Mouse (Mus musculus) central nervous system, embryonic 18 days (tissue): ENCODE results near the gene Tcn2. TPM values are rescaled to one million over a fixed set of nuclear protein-coding genes. Genes with fewer than 3 reads are reported as not detected.

ENCODE experiments used
- polyA plus RNA-seq: library from polyadenylated mRNA; depleted of rRNA; stranded (reverse); fragments of >200 nt; gene quantifications from 2 replicates; pipeline ENCODE4 v1.2.3, GENCODE M21; 2012; rRNA removed

Gene Tcn2
- 16.9 and 17.0 TPM in 2 replicates for polyA plus RNA-seq

DNA sequence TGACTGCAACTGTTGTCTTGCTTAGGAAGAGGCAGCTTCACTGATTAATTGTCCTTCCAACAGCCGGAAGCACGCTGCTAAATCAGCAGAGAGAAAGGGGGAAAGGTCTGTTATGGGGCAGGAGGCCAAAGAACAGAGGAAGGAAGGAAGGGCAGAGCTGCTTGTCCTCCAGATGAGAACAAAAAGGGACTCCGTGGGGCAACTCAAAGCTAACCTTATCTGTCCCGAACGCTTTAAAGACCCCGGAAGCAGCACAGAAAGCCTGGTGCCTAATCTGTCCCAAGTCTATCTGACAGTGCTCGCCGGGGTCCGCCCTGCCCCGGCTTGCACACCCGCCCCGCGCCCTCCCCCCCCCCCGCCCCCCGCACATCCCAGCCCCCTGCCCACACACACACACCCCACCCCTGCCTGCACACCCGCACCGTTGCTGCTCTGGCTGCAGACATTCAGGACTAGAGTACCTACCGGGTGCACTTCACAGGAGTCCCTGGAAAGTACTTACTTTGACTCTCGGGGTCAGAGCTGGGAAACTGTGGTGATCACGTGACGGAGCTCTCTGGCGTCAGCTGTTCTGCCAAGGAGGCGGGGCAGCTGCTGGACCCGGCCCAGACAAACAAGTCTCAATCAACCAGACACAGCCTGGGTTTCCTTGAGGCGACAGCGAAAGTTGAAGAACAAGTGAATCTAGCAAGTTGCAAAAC is at the start of gene Tcn2:
Gene Tcn2, minus strand, starts transcription at position 649 of the 701 bp plus-strand sequence.

DNA sequence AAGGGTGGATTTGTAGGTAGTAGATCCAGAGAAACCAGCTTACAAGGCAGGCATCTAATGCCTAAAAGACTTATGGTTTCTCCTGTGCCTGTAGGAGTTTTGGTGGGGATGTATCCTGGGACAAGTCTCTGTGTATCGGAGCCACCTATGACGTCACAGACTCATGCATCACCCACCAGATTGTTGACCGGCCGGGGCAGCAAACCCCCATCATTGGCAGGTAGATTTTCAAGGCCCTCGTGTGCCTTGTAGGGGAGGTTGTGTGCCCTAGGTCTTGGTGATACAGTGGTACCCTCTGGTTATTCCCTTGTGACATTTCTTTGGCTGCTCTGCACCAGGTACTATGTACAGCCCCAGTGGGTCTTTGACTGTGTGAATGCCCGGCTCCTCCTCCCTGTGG is 44.7 kb upstream of the Tcn2 start, which contains the start of gene 4930556J24Rik:
Gene 4930556J24Rik, minus strand, starts transcription at position 101 of the 400 bp plus-strand sequence.

DNA sequence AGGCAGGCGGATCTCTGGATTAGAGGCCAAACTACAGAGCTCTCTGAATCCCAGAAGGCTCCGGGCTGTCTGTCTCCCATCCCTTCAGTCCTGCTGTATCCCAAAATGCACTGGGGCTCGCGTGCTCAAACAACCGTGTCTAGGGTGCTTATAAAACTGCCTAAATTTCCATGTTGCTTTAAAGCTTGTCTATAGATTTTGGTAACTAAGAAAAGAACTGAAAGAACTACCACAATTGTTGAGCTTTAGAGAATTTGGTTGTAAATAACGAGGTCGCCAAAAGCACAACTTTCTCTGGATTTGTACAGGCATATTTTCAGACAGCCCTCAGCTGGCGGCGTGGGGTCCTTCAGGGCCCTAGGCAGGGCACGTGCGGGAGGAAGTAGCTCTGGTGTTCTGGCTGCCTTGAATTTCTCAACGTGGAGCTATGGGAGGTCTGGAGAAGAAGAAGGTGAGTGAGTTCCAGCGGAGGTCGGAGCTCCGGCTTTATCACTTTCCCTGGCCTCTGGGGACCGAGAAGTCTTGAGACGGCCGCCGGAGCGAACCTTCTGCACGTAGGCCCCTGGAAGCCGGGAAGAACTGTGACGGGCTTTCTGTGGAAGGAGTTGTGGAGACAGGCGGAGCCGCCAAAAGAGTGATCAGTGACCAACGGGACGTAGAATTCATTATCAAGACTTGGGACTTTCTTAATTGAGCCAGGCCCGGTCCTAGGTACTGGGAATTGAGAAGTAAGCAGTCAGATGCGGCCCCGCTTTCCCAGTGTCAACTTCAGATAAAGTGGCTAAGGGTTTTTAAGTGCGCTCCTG is 31.9 kb upstream of the Tcn2 start, which contains the start of gene Pes1:
Gene Pes1, plus strand, starts transcription at position 366 of the 806 bp plus-strand sequence.

DNA sequence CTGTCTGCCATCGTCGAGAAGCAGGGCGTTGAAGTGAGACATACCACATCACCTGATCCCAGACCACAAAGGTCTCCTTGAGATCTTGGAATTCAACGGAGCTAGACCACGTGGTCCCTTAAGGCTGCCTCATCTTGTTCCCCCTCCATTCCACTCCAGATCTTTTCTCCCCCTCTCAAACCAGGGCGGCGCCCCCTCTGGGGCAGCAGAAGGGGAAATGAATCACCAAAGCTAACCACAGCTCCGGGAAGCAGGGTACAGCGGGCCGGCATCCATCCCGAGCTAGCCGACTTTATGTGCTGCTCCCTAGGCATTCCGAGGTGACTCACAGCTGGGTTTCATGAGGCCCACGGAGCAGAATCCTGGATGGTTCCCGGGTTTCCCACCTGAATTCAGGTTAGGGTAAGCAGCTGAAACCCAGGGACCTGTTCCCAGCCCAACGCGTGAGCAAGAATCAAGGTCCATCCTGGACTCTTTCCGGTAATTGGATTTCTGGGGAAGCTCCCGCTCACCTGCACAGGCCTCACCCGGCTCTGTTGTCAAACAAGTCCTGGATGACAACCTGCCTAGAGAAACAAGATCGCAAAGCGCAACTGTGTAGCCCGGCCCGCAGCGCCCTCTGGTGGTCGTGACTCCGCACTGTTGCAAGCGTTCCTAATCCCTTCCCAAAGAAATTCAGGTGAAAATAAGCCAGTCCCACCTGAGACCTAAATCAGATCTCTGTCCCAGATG is 17.7 kb downstream of the Tcn2 start, which contains the start of gene Slc35e4:
Gene Slc35e4, minus strand, starts transcription at position 556 of the 732 bp plus-strand sequence.

DNA sequence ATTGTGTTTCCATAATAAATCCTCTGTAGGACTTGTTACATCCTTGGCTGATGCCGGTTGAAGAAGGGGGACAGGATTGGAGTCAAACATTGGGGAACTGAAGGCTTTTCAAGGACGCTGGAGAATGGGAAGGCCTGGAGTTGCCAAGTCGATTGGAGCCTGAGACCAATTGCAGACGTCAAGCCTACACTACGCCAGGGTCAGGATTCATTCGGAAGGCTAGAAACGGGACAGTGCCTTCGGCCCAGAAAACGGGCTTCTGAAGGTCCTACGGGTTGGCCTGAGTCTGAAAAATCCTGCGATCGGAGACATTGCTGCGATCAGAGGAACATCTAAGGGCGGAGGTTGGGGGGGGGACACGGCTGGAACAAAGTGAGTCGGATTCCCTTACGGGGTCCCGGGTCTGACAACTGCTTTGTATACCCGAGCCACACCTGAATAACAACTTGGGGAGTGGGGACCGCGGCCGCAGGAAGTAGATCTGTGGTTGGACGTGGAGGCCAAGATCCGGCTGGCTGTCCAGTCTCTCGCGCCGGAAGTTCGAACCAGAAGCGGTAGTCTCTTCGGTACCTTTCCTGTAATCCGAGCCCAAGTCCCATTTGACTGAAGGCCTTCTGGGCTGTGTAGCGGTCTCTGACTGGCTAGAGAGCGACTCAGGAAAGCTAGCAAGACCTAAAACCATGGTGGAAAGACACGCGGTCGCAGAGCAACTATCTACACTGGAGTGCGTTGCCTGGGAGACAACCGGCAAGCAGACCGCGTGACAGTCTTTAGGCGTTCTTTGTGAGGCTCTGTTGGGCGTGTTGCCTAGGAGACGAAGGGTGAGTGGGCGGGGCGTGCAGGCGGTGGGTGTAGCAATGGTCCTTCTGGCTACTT is 37.3 kb downstream of the Tcn2 start, which contains the start of the genes 4921536K21Rik and Dusp18:
Gene 4921536K21Rik, minus strand, starts transcription at position 693 of the 876 bp plus-strand sequence.
Gene Dusp18, plus strand, starts transcription at position 835 of the 876 bp plus-strand sequence.

Other genes with a start within 250 kb of the Tcn2 start
- gene Osbp2, start 68.3 kb downstream of the Tcn2 start, polyA plus RNA-seq = 37.8 and 38.4 TPM in 2 replicates
- gene 4921536K21Rik, start 37.1 kb downstream of the Tcn2 start, polyA plus RNA-seq = 0.63 and 0.74 TPM in 2 replicates
- 18.3 and 21.1 TPM in 2 replicates for gene Dusp18, start 36.9 kb downstream of the Tcn2 start, polyA plus RNA-seq
- gene Slc35e4, start 17.5 kb downstream of the Tcn2 start, polyA plus RNA-seq = 17.3 and 18.8 TPM in 2 replicates
- 52.6 and 54.8 TPM in 2 replicates for gene Pes1, start 31.8 kb upstream of the Tcn2 start, polyA plus RNA-seq
- gene 4930556J24Rik, start 44.6 kb upstream of the Tcn2 start, polyA plus RNA-seq = not detected in 2 replicates
- 8.3 and 10.2 TPM in 2 replicates for gene Gal3st1, start 51.5 kb upstream of the Tcn2 start, polyA plus RNA-seq
- 0.03 TPM in 1 of 2 replicates, not detected in the other for gene Sec14l4, start 99.3 kb upstream of the Tcn2 start, polyA plus RNA-seq
- gene Sec14l3, start 132.7 kb upstream of the Tcn2 start, polyA plus RNA-seq = 1.5 and 2.0 TPM in 2 replicates
- 9.8 and 10.4 TPM in 2 replicates for gene Mtfp1, start 163.3 kb upstream of the Tcn2 start, polyA plus RNA-seq
- gene Sec14l2, start 191.3 kb upstream of the Tcn2 start, polyA plus RNA-seq = 6.6 and 8.3 TPM in 2 replicates
- 65.9 and 70.1 TPM in 2 replicates for gene Rnf215, start 203.0 kb upstream of the Tcn2 start, polyA plus RNA-seq
- 15.6 and 16.7 TPM in 2 replicates for gene Ccdc157, start 228.1 kb upstream of the Tcn2 start, polyA plus RNA-seq
- gene Sf3a1, start 228.2 kb upstream of the Tcn2 start, polyA plus RNA-seq = 52.0 and 56.7 TPM in 2 replicates